Mouse (Mus musculus) megakaryocyte, embryonic 14.5 days (primary cell): ENCODE data around the gene Sec16a.

Source experiments
- FLI1 ChIP-seq: IDR thresholded peaks from 2 replicates; pipeline ENCODE4 v1.6.1; 2012; ENCODE audit warnings: low read length, inconsistent platforms, mixed read lengths
- GATA1 ChIP-seq: IDR thresholded peaks from 3 replicates; pipeline ENCODE4 v1.6.1; 2012; ENCODE audit warnings: mixed read lengths, low read length, inconsistent platforms, borderline replicate concordance

DNA sequence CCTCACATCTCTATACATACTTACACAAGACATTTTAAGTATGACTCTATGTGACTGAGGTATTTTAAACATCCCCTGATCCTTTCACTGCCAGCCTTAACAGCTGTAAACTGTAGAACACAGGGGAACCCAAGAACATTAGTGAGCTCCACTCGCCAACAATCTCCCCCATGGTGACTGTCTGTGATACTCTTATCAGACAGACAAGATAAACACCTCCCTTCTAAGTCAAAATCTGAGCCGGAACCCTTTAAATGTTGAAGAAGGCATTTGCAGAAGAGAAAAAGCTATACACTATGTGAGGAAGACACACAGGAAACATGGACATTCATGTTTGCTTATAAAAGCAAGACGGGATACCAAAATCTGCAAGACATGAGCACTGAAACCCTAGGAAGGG, 1.1 kb downstream of the Sec16a start:
- TF ChIP-seq GATA1 (no peak), FLI1 (no peak)
